Mouse (Mus musculus): ENCODE results near the gene Rhov.

Rhov gene

DNA sequence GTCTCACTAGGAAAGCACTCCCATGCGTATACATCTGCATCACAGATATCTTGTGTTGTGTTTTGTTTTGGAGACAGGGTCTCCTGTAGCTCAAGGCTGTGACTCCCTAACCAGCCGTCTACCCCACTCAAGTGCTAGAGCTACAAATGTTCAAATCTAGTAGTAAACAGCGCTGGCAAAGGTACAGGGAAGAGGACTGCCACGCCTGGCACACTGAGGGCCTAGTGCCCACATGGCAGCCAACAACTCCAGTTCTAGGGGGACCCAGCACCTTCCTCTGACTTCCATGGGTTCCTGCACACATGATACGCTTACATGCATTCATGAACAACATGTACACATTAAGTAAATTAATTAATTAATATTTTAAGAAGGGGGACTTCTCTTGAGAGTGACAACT is 21.2 kb upstream of the Rhov start:
- no peak for DNase-seq (ENCODE audit: low read depth, low spot score)

DNA sequence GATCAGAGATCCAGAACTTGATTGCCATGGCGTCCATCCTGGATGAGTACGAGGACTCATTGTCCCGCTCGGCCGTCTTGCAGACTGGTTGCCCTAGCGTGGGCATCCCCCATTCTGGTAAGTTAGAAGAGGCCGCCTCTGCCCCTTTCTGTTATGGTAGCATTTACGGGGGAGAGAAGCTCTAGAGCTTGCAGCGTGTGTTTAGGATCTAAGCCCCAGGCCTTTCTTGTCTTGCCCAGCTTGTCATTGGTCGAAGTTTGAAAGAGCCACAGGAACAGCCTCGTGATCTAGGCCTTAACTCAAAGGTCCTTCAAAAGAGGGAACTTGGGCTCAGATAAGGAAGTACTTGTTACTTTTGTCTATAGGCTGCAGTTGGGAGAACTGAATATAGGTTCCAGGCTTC is 17.9 kb upstream of the Rhov start:
- no peak for DNase-seq (ENCODE audit: low read depth, low spot score)

DNA sequence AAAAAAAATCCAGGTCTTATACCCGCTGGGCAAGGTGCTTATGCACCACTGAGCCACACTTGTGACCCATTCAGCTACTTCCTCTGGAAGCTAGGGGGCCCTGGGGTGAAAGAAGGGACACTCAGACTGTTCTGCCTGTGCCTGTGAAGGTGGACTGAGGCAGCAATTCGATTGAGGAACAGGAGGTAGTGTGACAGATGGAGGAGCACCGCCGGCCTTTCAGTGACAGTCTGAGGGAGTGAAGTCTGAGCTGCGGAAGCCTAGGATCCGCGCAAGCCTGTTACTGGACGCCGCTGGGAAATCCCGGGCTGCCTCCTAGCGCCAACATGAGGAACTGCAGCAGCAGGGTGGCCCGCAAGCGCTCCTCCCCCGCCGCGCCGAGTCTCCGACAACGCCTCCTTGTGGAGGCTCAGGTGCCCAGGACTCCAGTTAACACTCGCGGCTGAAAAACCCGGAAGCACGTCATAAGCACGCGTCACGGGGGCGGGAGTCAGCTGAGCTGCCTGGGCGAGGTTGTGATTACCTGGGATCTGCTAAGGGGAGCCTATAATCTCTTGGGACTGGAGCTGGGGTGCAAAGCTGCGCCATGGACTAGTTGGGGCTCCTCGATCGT is 17.3 kb upstream of the Rhov start, which contains the start of gene Vps18:
Vps18 (plus strand) TSS at position 471 of the 613 bp plus-strand sequence.
- DNase-seq (ENCODE audit: low read depth, low spot score): peak; percentile 98

DNA sequence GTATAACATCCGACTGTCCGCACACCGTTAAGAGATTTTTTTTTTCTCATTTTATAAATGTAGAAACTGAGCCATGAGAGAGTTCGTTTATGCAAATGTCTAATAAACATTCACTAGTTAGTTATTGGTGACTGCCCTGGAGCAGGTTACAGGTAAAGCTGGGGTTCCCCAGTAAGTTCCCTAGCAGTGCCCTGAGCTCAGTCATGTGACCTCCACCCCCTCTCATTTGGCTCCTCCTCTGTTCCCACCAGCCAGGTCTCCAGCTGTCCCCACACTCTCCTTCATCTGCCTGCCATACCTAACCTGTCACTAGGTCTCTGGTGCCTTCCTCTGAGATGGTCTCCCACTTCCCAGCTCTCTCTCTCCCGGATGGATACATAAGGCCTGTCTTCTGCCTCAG is 16.3 kb upstream of the Rhov start:
- no peak for DNase-seq (ENCODE audit: low read depth, low spot score)

DNA sequence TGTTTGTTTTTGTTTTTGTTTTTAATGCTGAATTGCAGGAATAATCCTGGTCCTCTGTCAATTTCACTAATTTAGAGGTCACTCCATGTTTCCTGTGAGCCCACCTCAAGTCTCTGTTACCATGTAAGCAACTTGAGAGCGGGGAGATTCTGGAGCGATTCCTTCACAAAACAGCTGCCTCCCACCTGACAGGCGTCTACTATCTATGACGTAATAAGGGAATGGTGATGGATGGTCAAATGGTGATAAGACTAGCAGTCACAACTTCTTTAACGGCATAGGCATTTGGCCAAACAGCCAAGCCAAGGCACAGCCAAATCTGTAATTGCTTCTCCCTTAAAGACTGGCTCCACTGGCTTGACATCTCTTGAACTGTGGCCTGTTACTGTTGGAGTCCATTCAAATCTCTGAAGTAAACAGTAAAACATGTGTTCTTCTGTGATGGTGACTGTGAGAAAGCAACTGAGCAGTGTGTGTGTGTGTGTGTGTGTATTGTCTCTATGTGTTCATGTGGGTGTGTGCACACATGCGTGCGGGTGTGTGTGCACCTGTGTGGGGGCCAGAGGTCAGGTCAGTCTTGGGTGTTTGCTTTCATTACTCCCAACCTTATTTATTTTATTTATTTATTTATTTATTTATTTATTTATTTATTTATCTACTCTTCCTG is 11.0 kb upstream of the Rhov start:
- no peak for DNase-seq (ENCODE audit: low read depth, low spot score)

DNA sequence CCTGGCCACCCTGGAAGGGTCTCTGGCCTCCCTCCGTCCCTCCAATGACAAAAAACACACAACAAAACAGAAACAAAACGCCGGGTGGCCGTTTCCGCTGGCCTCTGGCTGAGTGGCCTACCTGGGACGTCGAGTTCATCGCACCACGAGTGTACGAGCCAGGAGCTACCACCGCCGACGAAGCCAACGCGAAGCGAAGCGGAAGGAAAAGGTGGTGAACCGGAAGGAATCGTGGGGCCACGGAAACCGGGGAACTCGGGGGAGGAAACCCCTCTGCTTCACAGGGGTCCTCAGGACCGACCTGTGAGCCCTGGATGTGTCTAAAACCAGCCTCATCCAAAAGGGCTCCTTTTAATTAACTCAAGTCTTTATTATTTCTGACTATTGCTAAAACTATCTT is 6.7 kb upstream of the Rhov start:
- DNase-seq (ENCODE audit: low read depth, low spot score): no peak

DNA sequence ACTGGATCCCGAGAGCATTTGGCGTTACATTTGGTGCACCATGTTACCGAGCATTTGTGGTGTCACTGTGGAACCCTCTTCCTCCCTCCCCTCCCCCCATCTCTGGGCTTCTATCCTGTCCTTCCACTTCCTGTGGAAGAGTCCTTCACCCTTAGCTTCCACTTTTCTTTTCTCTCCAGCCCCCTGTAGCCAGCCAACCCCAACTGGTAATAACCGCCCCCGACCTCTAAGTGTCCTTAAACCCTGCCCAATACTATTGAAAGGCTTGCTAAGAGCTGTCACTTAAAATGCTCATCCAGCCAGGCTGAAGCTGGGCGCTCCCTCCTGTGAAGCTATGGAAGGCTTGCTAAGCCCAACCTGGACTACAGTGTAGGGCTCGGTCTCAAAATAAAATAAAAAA is 5.9 kb upstream of the Rhov start:
- DNase-seq (ENCODE audit: low read depth, low spot score): no peak

DNA sequence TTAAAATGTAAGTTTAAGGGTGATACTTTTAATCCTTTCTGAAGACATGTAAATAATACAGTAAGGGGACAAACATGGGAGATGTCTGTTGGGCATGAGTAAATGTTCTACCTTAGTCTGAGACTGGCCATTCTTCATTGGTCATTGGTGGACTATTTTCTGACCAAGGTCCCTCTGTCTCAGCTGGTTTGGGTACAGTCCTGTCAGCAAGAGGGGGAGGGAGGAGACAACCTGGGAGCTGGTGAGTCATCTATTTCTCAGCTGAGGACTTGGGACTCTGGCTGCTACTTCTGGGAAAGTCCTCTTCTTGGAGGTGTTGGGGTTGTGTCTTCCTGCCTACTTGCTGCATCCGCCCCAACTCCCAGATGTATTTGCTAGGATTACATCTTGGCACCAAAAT is 3.1 kb upstream of the Rhov start:
- no peak for DNase-seq (ENCODE audit: low read depth, low spot score)

DNA sequence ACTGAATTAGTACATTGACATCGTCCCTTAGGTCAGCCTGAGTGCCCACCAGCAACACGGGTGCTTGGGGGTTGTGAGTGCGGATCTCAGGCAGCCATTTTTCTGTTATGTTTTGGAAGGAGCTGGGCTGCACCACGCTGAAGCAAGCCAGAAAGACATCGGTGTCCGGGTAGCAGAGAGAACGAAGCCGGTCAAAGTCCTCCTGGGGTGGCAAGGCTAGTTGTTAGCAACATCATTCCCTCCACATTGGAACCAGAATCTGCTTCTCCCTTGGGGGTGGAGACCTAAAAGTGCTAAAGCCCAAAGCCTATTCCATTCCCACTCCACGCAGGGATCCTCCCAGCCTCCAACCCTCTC is 808 bp downstream of the Rhov start:
- no peak for DNase-seq (ENCODE audit: low read depth, low spot score)

DNA sequence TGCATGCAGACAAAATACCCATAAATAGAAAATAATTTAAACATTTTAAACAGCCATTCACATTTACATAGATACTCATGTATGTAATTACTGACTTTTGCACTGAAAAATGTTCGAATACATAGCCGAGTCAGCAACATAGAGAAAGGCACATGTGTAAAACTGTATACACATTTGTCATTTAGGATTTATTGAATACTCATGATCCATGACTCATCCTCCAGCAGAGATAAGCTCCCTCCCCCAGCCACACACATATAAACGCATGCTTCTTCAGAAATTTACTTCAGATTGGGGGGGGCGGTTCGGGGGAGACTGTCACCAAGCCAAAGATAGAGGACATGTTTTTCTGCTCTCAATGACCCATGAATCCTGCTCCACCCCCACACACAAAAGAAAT is 7.3 kb downstream of the Rhov start:
- no peak for DNase-seq (ENCODE audit: low read depth, low spot score)

DNA sequence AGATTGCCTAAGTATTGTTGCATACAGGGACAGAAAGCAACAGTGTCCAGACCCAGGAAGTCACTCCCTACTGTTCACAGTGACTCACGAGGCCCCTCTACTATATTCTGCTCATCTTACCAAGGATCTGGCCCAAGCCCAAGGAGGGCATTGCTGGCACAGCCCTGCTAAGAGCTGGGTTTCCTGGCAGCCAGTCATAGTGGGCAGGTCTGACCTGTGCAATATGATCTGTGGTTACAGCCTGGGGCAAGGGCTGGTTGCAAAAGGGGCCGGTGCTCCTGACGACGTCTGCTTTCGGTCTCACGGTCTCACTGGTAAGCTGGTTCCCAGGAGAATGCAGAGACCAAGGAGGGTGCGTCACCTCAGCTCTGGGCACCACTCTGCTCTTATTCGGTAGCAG is 8.1 kb downstream of the Rhov start:
- DNase-seq (ENCODE audit: low read depth, low spot score): no peak

DNA sequence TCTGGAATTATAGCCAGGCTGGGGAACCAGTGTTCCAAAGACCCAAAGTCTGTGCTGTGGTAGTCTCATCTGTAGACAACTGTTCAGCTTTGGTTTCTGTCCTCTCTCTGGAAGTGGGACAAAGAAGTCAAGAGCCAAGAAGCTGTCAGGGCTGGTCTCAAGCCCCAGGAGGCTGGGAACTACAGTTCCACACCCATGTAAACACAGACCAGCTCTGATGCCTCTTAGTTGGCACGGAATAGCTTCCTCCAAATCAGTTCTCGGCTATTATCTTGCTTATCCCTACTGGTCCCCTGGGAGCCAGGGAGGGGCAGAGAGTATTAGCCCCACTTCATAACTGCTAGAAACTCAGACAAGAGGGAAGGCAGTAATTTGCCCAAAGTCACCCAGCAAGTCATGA is 9.7 kb downstream of the Rhov start:
- DNase-seq (ENCODE audit: low read depth, low spot score): no peak

DNA sequence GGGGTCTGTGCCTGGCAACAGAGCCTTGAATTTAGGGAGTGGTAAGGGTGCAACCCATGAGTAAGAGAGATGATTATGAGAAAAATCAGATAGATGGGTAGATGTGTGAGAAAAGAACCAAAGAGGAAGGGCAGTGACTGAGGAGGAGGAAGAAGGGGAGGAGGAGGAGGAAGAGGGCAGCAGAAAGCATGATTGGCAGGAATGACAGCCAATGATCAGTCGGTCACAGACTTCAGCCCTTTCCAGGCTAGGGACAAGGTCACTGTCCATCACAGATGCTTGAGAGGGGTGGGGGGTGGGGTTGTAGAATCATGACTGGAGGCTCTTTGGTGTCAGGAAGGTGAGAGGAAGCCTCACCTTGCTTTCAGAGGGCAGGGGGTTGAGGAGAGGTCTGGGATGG is 10.6 kb downstream of the Rhov start:
- no peak for DNase-seq (ENCODE audit: low read depth, low spot score)

DNA sequence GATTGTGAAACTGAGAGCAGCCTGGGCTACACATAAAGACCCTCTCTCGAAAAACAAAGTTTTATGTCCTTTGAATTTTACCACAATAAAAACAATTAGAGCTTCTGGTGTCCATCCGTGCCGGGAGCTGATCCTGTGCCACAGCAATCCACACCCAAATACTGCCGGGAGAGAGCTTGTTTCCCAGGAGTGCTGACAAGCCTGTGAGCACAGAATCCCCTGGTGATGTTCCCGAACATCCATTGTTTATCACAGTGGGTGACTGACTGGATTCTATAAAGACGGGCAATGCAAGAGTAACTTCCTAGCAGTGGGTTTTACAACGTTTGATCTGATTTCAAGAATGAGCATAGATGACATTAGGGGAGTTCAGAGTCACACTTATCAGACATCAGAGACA is 16.1 kb downstream of the Rhov start:
- DNase-seq (ENCODE audit: low read depth, low spot score): no peak

DNA sequence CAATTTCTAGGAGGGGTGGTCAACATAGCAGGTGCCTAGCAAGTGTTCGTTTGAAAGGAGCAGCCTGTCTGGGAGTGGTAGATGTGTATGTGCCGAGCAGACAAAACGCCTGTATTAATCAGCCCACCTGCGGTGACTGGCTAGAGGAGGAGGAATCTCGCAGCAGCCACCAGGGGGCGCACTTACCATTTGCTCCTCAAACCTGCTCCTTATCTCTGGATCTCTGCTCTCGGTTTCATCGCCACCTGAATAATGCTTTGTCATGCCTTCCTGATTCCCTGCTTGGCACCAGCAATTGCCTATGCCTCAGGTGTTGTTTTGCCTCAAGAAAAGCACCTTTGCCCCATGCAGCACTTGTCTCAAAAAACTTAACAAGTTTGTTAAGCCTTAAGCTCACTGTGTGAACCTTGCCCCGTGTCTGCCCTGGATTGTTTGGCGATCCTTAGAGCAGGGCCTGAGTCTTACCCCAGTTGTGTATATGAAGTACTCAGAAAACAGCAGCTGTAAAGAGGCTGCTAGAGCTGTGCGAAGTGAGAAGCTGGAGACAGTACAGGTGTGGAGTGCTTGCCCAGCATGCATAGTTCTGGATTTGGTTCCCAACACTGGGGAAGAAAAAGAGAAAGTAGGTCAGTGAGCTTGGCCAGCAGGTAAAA is 20.1 kb downstream of the Rhov start:
- peak; percentile 90 for DNase-seq (ENCODE audit: low read depth, low spot score)

DNA sequence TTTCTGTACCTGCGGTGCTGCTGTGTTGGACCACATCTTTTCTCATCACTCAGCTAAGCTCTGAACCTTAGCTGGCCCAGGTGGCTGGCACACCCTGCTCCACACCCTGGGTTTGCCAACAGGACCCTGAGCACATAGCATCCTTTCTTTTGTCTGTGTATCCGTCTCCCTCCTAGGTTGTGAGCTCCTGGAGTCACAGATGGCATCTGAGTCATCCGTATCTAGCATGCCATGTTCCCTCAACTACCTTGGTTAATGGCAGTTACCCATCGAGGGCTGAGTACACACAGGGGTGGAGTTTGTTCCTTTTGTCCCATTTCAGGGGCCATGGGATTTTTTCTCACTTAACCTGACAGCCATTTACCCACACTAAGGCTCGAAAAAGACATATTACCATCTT is 20.7 kb downstream of the Rhov start:
- no peak for DNase-seq (ENCODE audit: low read depth, low spot score)

DNA sequence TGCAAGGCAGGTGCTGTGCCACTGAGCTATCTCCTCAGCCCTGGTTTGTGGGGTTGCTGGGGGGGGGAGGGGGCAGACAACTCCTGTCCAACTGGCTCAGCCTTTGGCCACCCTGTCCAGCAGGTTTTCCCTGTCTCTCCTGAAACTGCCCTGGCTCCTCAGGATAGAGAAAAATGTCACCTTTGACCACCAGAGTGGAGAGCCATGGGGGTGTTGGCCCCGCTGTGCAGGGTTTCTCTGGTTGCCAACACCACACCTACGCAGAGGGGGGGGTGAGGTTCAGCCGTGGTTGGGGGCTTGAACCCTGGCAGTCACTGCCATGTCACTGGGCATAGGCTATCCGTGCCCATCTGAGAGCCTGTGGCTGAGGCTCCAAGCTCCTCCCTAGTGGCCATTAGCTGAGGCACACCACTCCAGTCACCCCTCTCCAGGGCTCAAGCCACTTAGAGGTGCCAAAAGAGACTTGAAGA is 21.4 kb downstream of the Rhov start:
- DNase-seq (ENCODE audit: low read depth, low spot score): no peak

DNA sequence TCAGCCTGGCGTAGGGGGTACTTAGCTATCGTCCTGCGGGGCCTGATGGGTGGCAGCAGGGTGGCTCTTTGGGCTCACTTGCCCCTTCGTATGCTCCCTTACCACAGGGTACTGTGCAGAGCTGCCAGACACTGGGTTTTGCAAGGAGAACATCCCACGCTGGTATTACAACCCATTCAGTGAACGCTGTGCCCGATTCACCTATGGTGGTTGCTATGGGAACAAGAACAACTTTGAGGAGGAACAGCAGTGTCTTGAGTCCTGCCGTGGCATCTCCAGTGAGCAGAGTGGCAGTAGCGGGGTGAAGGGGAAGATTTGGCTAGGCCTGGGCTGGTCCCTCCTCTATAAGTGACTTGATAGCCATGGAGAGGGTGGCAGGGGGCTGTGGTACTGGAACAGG is 23.2 kb downstream of the Rhov start:
- no peak for DNase-seq (ENCODE audit: low read depth, low spot score)

DNA sequence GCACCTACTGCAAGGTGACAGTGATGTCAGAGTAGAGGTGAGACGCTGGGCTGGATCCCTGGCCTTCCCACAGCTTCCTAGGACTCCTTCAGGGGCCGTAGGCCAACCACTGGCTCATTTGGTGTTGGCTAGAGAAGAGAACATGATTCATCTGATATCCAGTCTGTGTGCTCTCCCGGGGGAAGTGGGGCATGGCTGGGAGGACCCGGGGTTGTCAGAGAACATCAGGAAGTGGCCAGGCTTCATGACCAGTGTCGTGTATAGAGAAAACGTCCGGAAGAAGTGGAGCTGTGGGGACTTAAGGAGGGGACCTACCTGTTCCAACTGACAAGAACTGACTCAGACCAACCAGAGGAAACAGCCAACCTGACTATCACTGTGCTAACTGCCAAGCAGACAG is 25.8 kb downstream of the Rhov start:
- no peak for DNase-seq (ENCODE audit: low read depth, low spot score)

DNA sequence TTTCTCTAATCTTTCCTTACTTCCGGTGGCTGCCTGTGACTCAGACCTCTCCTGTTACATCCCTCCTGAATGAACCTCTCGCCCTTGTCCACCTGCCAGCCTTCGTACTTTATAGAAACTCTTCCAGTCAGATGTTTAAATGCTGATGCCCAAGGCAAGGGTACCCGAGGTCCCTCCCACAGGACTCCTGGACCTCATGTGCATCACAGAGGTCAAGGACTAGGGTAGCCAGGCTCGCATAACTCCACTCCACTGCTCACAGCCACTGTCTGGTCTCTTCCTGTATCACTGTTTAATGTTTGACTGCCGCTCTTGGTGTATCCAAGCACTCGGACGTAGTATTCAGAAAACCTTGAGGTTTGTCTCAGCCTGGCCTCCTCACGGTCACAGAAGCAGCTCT is 28.5 kb downstream of the Rhov start:
- no peak for DNase-seq (ENCODE audit: low read depth, low spot score)

DNA sequence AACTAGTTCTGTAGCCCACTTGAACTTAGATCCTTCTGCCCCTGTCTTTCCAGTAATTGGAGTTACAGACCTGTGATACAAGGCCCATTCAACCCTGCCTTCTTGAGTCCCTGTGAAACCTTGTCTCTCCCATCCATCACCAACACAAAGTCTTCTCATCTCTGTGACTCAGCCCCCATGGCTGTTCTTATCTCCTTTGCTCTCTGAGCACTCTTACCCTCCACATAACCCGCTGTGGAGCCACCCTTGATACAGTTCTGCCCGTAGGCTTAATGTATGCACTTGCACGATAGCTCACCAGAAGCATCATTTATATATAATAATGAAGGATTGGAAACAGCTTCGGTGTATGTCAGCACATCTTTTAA is 30.3 kb downstream of the Rhov start:
- DNase-seq (ENCODE audit: low read depth, low spot score): no peak

DNA sequence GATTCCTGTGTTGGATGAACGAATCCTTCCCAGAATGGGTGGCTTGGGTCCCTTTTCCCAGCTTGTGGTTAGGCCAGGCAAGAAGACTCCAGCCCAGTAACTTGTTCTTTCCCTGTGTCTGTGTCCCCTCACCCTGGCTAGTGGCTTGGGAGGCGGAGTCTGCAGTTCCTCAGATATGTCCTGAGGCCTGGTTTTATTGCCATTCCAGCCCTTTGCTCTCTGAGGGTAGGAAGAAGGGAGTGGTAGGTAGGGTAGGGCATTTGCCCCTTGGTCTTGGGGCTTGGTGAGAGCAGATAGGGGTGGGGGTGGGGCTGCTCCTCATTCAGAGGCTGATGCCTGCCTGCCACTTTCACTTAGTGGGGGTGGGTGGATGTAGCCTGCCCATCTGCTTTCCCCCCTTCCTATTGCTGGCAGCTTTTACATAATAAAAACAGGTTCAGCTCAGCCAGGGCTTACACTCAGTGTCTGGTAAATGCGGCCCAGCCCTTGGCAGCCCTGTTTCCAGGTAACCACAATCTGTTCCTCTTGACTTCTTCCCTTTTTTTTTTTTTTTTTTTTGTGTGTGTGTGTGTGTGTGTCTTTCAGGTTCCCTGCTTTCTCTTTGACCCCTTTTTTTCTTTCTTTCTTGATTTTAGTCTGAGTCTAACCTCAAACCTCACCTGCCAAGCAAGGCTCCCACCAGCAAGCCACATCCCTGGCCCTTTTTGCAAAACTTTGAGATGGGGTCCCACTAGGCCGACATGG is 30.8 kb downstream of the Rhov start:
- no peak for DNase-seq (ENCODE audit: low read depth, low spot score)

DNA sequence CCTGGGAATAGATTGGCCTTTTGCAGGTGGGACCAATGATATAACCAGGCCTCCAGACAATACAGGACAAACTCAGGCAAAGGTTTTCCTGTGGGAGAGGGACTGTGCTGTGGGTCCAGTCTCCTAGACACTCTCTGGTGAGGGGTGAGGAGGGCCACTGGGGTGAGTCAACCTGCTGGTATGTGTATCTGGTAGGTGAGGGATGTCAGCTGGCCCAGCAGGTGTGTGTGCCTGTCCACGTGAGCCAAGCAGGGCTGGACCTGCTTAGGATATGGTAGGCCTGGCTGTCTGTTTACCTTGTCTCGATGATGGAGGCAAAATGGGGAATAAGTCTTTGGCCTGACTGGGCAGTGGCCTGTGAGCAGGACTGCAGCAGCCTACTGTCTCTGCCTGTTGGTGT is 32.4 kb downstream of the Rhov start:
- no peak for DNase-seq (ENCODE audit: low read depth, low spot score)
